Mouse (Mus musculus) limb, embryonic 15.5 days (tissue): ENCODE results near the gene Igsf9. TPM values are rescaled to one million over a fixed set of nuclear protein-coding genes. Genes with fewer than 3 reads are reported as not detected.

ENCODE experiments used
- polyA plus RNA-seq: library from polyadenylated mRNA; unstranded; fragments of >200 nt; fragmentation: Nextera tagmentation; extraction: Ambion mirVana; gene quantifications from 2 replicates; pipeline ENCODE4 v1.2.1, GENCODE M21; 2015

Gene Igsf9
- polyA plus RNA-seq, 1 experiment from 2014 or later = 41.0 TPM

Other genes starting within 250 kb of the Igsf9 start
- not detected in 2 replicates for gene Atp1a4, start 223.4 kb upstream of the Igsf9 start, polyA plus RNA-seq
- 51.4 and 62.7 TPM in 2 replicates for gene Igsf8, start 220.1 kb upstream of the Igsf9 start, polyA plus RNA-seq
- gene Atp1a2, start 183.7 kb upstream of the Igsf9 start, polyA plus RNA-seq = 5.0 and 8.4 TPM in 2 replicates
- 0.04 and 0.09 TPM in 2 replicates for gene Kcnj9, start 152.5 kb upstream of the Igsf9 start, polyA plus RNA-seq
- 0.04 and 0.05 TPM in 2 replicates for gene Kcnj10, start 140.6 kb upstream of the Igsf9 start, polyA plus RNA-seq
- 4.9 and 5.2 TPM in 2 replicates for gene Pigm, start 105.2 kb upstream of the Igsf9 start, polyA plus RNA-seq
- 0.47 and 0.52 TPM in 2 replicates for gene Slamf9, start 6.4 kb upstream of the Igsf9 start, polyA plus RNA-seq
- 233 and 277 TPM in 2 replicates for gene Tagln2, start 18.3 kb downstream of the Igsf9 start, polyA plus RNA-seq
- gene Cfap45, start 39.0 kb downstream of the Igsf9 start, polyA plus RNA-seq = 2.2 and 2.3 TPM in 2 replicates
- 3.7 and 3.8 TPM in 2 replicates for gene Vsig8, start 74.2 kb downstream of the Igsf9 start, polyA plus RNA-seq
- gene Slamf8, start 108.8 kb downstream of the Igsf9 start, polyA plus RNA-seq = 0.11 and 0.12 TPM in 2 replicates
- gene Fcrl6, start 120.8 kb downstream of the Igsf9 start, polyA plus RNA-seq = 0.27 and 0.52 TPM in 2 replicates
- 11.0 and 12.9 TPM in 2 replicates for gene Dusp23, start 151.2 kb downstream of the Igsf9 start, polyA plus RNA-seq
- gene Crp, start 216.3 kb downstream of the Igsf9 start, polyA plus RNA-seq = 0.19 TPM in 1 of 2 replicates, not detected in the other